Mouse (Mus musculus) brain, embryonic 14.5 days (tissue): ENCODE data around the gene Msrb3.

ENCODE experiments used
- CTCF ChIP-seq: fragments of 200-500 bp; IDR thresholded peaks from 2 replicates; pipeline ENCODE4 v1.5.1; 2012; ENCODE audit warnings: inconsistent platforms, mild to moderate bottlenecking, moderate library complexity, borderline replicate concordance; ENCODE audit not compliant: insufficient read depth, insufficient read length; ENCODE audit errors: extremely low read depth
- POLR2A ChIP-seq: fragments of 200-500 bp; IDR thresholded peaks from 2 replicates; pipeline ENCODE4 v1.6.1; 2012; ENCODE audit warnings: mild to moderate bottlenecking, inconsistent platforms, borderline replicate concordance; ENCODE audit not compliant: poor library complexity, insufficient read depth, insufficient read length, severe bottlenecking; ENCODE audit errors: extremely low read depth

- TF ChIP-seq POLR2A (no peak), CTCF (no peak)
Observed at GRCm38 (mm10) chr10:120888531-120888930, 10.4 kb downstream of the Msrb3 start.
